Mouse (Mus musculus): ENCODE measurements at regions not wholly inside any gene's neighbourhood (a gene's known extent, or its start where the extent isn't known, plus 50 kb on each side); places are given as distances from the start of the nearest gene placed in this dataset.

DNA sequence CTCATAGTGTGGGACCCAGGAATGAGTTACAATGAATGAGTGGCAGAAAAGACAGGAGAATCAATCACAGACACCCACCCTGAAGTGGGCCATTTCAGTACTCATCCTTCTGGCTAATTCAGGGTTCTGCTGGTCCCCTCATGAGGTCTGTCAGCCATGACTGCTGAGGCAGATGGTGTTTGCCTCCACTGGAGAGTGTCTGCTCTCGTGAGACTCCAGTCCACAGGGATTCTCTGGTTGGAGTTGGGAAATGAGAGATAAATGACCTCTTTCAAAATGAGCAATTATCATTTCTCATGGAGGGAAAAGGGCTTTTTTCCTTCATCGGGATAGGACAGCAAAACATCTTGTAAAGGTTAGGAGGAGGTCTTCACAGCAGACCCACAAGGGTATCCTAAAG, 69.9 kb downstream of the Sc5d start:
- no peak for TF ChIP-seq CTCF (IDR thresholded peaks at IDR 0.05 in 2 of 3, conservative IDR thresholded peaks at IDR 0.05 in 1 of 3; ENCODE audit: control insufficient read depth in 1 of 3, insufficient read depth in 1 of 3, low read depth in 2 of 3, low read length in 3 of 3, poor library complexity in 1 of 3, severe bottlenecking in 1 of 3)
- TF ChIP-seq MYC (IDR thresholded peaks at IDR 0.05; ENCODE audit: low read depth, low read length): no peak
- no peak for TF ChIP-seq MYB (IDR thresholded peaks at IDR 0.05; ENCODE audit: low read depth, low read length)
- no peak for TF ChIP-seq GATA1 (IDR thresholded peaks at IDR 0.05; ENCODE audit: low read depth, low read length)
- no peak for TF ChIP-seq MAFK (IDR thresholded peaks at IDR 0.05; ENCODE audit: borderline replicate concordance, low read depth, low read length)
- no peak for TF ChIP-seq POLR2AphosphoS5 (IDR thresholded peaks at IDR 0.05; ENCODE audit: borderline replicate concordance, low read depth, low read length)
- TF ChIP-seq CHD1 (IDR thresholded peaks at IDR 0.05; ENCODE audit: low read depth, low read length): no peak
- TF ChIP-seq JUND (IDR thresholded peaks at IDR 0.05; ENCODE audit: low read depth, low read length): no peak

All from MEL (cell line).